Mouse (Mus musculus): ENCODE data around the gene Msrb3. TPM values are rescaled to one million over a fixed set of nuclear protein-coding genes. Genes with fewer than 3 reads are reported as not detected.

Gene Msrb3
- total and polyA plus RNA-seq, 2 experiments from 2014 or later = 45.0 to 122 TPM

DNA sequence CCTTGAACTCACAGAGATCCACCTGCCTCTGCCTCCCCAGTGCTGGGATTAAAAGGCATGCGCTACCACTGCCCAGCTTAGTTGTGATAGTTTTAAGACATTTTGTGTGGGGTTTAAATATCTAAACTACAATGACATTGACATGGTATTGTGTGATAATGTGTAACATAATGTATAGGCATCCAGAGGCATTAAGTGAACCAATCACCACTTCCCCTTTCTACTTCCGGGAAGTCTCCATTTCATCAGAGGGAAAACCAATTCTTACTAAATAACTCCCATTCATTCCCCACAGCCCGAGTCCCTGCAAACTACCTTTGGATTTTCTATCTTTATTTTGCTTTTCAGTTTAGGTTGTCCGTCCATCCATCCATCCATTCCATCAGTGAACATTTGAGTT lies 90.7 kb downstream of the Msrb3 start:
- Histone ChIP-seq H3K9ac (replicated peaks; ENCODE audit: low read depth, low read length) (no peak overlapping the region), H3K27me3 (ENCODE audit: control insufficient read depth, insufficient read depth, low read length) (no peaks in the 10 kb centered on the region), H3K27ac (ENCODE audit: low read depth) (no peak overlapping the region), H3K4me2 (ENCODE audit: low read depth, low read length) (no peak overlapping the region), H3K4me3 (ENCODE audit: low read depth, low read length) (no peak overlapping the region), H3K36me3 (replicated peaks; ENCODE audit: control insufficient read depth, insufficient read depth, low read length) (peaks cover 22% of the 10 kb centered on the region; the same call in 1 of the 2 replicates), H3K4me1 (ENCODE audit: control insufficient read depth, insufficient read depth) (peaks cover 22% of the 10 kb centered on the region), H3K9me3 (replicated peaks; ENCODE audit: control insufficient read depth, low read length) (no peaks in the 10 kb centered on the region)
- ATAC-seq (ENCODE audit: insufficient read depth, low read depth) (no peak), DNase-seq (ENCODE audit: low spot score) (no peak)
- TF ChIP-seq CTCF (IDR thresholded peaks at IDR 0.05; ENCODE audit: low read depth) (no peak), EP300 (IDR thresholded peaks at IDR 0.05; ENCODE audit: low read depth) (no peak)
- 96% methylated on average over 4 of the region's 4 CpGs for WGBS

DNA sequence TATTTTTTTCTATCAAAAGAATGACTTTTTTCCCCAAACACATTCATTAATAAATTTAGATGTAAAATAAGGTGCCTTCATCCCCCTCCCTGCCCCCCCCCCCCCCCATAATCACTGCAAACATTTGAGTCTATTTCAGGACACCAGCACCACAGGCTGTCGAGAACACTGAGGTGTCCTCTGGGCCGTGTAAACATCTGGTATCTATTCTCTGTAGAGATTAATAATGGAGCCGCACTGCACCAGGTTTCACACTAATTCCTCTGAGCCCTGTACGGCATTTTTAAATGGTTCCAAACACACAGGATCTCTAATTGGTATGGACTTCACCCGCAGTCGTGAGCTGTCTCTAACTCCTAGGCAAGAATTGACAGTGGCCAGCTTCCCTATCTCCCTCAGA lies 97.8 kb downstream of the Msrb3 start:
- TF ChIP-seq EP300 (IDR thresholded peaks at IDR 0.05; ENCODE audit: low read depth) (no peak), CTCF (IDR thresholded peaks at IDR 0.05; ENCODE audit: low read depth) (no peak)
- Histone ChIP-seq H3K27me3 (ENCODE audit: control insufficient read depth, insufficient read depth, low read length) (no peaks in the 10 kb centered on the region), H3K36me3 (replicated peaks; ENCODE audit: control insufficient read depth, insufficient read depth, low read length) (peaks cover 24% of the 10 kb centered on the region), H3K9me3 (replicated peaks; ENCODE audit: control insufficient read depth, low read length) (no peaks in the 10 kb centered on the region), H3K4me2 (ENCODE audit: low read depth, low read length) (peak overlapping the region; percentile 54), H3K4me3 (ENCODE audit: low read depth, low read length) (peak overlapping the region; percentile 28), H3K9ac (replicated peaks; ENCODE audit: low read depth, low read length) (0 out of 2 replicates have a peak overlapping the region, but pooled peaks have one; percentile 27), H3K27ac (ENCODE audit: low read depth) (peak overlapping the region; percentile 76), H3K4me1 (ENCODE audit: control insufficient read depth, insufficient read depth) (peaks cover 17% of the 10 kb centered on the region)
- 8% methylated on average over 6 of the region's 6 CpGs for WGBS
- peak; percentile 68 for ATAC-seq (ENCODE audit: insufficient read depth, low read depth)
- DNase-seq (ENCODE audit: low spot score) = no peak

DNA sequence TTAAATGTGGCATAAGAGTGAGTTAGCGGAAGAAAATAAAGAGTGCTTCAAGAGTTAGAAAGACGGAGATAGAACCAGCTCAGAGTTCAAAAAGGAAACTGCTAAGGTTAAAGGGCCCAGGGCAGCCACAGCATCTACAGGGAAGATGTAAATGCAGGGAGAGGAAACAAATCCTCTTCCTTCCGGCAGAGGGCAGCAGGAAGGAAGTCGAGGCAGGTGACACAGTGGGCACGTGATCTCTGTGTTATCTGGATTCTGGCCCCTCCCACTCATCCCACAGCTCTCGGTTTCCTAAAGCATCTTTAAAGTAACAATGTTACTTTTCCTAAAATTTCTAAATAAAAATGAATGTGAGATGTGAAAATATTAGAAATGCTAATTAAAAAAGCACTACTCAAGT lies 99.4 kb downstream of the Msrb3 start:
- TF ChIP-seq CTCF (IDR thresholded peaks at IDR 0.05; ENCODE audit: low read depth) (no peak), EP300 (IDR thresholded peaks at IDR 0.05; ENCODE audit: low read depth) (no peak)
- H3K9ac ChIP-seq (replicated peaks; ENCODE audit: low read depth, low read length) = no peak overlapping the region
- H3K4me1 ChIP-seq (ENCODE audit: control insufficient read depth, insufficient read depth) = peaks cover 23% of the 10 kb centered on the region
- H3K4me2 ChIP-seq (ENCODE audit: low read depth, low read length) = no peak overlapping the region
- peaks cover 14% of the 10 kb centered on the region; the same call in 1 of the 2 replicates for H3K36me3 ChIP-seq (replicated peaks; ENCODE audit: control insufficient read depth, insufficient read depth, low read length)
- no peak overlapping the region for H3K27ac ChIP-seq (ENCODE audit: low read depth)
- no peak overlapping the region for H3K4me3 ChIP-seq (ENCODE audit: low read depth, low read length)
- DNase-seq (ENCODE audit: low spot score) (no peak), ATAC-seq (ENCODE audit: insufficient read depth, low read depth) (no peak)
- no peaks in the 10 kb centered on the region for H3K9me3 ChIP-seq (replicated peaks; ENCODE audit: control insufficient read depth, low read length)
- H3K27me3 ChIP-seq (ENCODE audit: control insufficient read depth, insufficient read depth, low read length) = no peaks in the 10 kb centered on the region
- WGBS = 73% methylated on average over 6 of the region's 6 CpGs

DNA sequence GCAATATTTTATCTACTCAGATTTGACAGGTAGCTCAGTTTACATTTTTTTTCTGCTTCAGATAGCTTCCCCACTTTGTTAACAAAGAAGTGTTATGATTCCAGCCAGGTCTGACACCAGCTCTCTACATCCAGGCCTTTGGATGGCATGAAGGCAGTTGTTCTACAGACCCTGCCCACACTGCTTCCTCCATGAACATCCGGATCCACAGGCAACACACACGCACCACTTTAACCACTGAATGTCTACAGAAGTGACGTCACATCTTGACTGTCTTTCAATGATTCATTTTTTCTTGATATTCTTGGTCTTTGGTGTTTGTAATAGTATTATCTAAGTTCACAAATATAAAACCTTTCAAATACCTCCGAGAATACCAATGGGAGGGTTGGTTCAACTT lies 102.2 kb downstream of the Msrb3 start:
- WGBS = 77% methylated on average over 4 of the region's 4 CpGs
- TF ChIP-seq CTCF (IDR thresholded peaks at IDR 0.05; ENCODE audit: low read depth) (no peak), EP300 (IDR thresholded peaks at IDR 0.05; ENCODE audit: low read depth) (no peak)
- DNase-seq (ENCODE audit: low spot score) (no peak), ATAC-seq (ENCODE audit: insufficient read depth, low read depth) (no peak)
- Histone ChIP-seq H3K9ac (replicated peaks; ENCODE audit: low read depth, low read length) (no peak overlapping the region), H3K27me3 (ENCODE audit: control insufficient read depth, insufficient read depth, low read length) (no peaks in the 10 kb centered on the region), H3K4me1 (ENCODE audit: control insufficient read depth, insufficient read depth) (peaks cover 31% of the 10 kb centered on the region), H3K27ac (ENCODE audit: low read depth) (no peak overlapping the region), H3K36me3 (replicated peaks; ENCODE audit: control insufficient read depth, insufficient read depth, low read length) (peaks cover 17% of the 10 kb centered on the region; the same call in 1 of the 2 replicates), H3K4me3 (ENCODE audit: low read depth, low read length) (no peak overlapping the region), H3K4me2 (ENCODE audit: low read depth, low read length) (no peak overlapping the region), H3K9me3 (replicated peaks; ENCODE audit: control insufficient read depth, low read length) (no peaks in the 10 kb centered on the region)

DNA sequence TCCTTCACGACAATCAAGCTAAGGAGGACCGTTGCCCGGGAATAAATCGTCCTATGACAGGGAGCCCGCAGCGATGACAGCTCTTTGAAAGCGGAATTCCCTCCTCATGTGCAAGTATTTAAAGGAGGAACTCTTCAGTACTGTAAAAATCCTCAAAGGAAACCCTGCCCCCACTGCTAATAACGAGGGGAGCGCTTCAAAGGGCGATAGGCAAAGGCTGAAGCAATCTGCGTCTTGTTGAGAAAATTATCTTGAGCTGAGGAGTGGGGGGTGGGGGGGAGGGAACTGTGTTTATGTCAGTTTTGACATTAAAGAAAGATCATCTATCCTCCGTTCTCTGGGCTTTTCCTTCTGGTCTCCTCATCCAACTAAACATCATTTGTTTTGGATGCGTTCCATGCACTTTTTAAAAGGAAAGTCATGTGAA lies 104.5 kb downstream of the Msrb3 start:
- H3K36me3 ChIP-seq (replicated peaks; ENCODE audit: control insufficient read depth, insufficient read depth, low read length) = peaks cover 36% of the 10 kb centered on the region
- no peak overlapping the region for H3K4me3 ChIP-seq (ENCODE audit: low read depth, low read length)
- H3K9me3 ChIP-seq (replicated peaks; ENCODE audit: control insufficient read depth, low read length) = no peaks in the 10 kb centered on the region
- DNase-seq (ENCODE audit: low spot score) (no peak), ATAC-seq (ENCODE audit: insufficient read depth, low read depth) (no peak)
- no peak for TF ChIP-seq CTCF (IDR thresholded peaks at IDR 0.05; ENCODE audit: low read depth)
- TF ChIP-seq EP300 (IDR thresholded peaks at IDR 0.05; ENCODE audit: low read depth) = no peak
- no peak overlapping the region for H3K27ac ChIP-seq (ENCODE audit: low read depth)
- no peaks in the 10 kb centered on the region for H3K27me3 ChIP-seq (ENCODE audit: control insufficient read depth, insufficient read depth, low read length)
- peak overlapping the region; percentile 36; the same call in 1 of the 2 replicates for H3K4me2 ChIP-seq (ENCODE audit: low read depth, low read length)
- WGBS = 28% methylated on average over 13 of the region's 13 CpGs
- H3K4me1 ChIP-seq (ENCODE audit: control insufficient read depth, insufficient read depth) = peaks cover 25% of the 10 kb centered on the region
- no peak overlapping the region for H3K9ac ChIP-seq (replicated peaks; ENCODE audit: low read depth, low read length)

DNA sequence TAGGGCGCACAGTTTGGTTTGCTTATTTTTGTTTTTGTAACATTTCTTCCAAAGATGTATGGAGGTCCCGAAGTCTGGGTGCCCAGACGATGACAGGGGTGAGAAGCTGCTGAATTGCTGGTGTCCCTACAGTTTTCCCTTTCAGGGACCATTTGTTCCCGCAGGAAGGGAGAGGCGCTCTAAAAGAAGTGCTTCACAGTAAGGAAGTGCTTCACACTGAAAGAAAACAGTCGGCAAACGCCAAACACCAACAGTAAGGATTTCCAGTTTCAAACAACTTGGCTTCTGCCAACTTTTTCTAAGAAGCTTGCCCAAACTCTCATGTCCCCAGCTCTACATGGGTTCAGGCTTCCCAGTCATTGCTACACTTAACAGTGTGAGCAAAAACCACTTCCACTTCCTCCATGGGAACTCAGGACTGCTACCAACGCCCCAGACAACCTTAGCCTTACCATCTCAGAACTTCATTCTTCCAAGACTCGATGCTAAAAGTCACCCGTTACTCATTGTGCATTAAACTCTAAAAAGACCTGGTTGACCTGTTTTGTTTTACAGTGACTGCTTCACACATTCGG lies 106.6 kb downstream of the Msrb3 start:
- no peak for TF ChIP-seq EP300 (IDR thresholded peaks at IDR 0.05; ENCODE audit: low read depth)
- no peak for TF ChIP-seq CTCF (IDR thresholded peaks at IDR 0.05; ENCODE audit: low read depth)
- DNase-seq (ENCODE audit: low spot score) (no peak), ATAC-seq (ENCODE audit: insufficient read depth, low read depth) (no peak)
- H3K27me3 ChIP-seq (ENCODE audit: control insufficient read depth, insufficient read depth, low read length) = no peaks in the 10 kb centered on the region
- H3K4me1 ChIP-seq (ENCODE audit: control insufficient read depth, insufficient read depth) = peaks cover 25% of the 10 kb centered on the region
- peaks cover 48% of the 10 kb centered on the region for H3K36me3 ChIP-seq (replicated peaks; ENCODE audit: control insufficient read depth, insufficient read depth, low read length)
- H3K9ac ChIP-seq (replicated peaks; ENCODE audit: low read depth, low read length) = no peak overlapping the region
- 58% methylated on average over 11 of the region's 11 CpGs for WGBS
- H3K4me3 ChIP-seq (ENCODE audit: low read depth, low read length) = no peak overlapping the region
- peak overlapping the region; percentile 14; the same call in 1 of the 2 replicates for H3K27ac ChIP-seq (ENCODE audit: low read depth)
- H3K4me2 ChIP-seq (ENCODE audit: low read depth, low read length) = no peak overlapping the region
- no peaks in the 10 kb centered on the region for H3K9me3 ChIP-seq (replicated peaks; ENCODE audit: control insufficient read depth, low read length)

Data from heart, postnatal 0 days (tissue).